Mouse (Mus musculus) stomach, postnatal 0 days (tissue): ENCODE measurements around the gene Mrpl49.

ENCODE experiments used
- CTCF ChIP-seq: IDR thresholded peaks from 2 replicates; pipeline ENCODE4 v1.5.1; 2016; ENCODE audit warnings: antibody characterized with exemption, low read depth, mild to moderate bottlenecking, moderate library complexity
- EP300 ChIP-seq: optimal IDR thresholded peaks from 2 replicates; pipeline ENCODE3; 2016; ENCODE audit warnings: antibody characterized with exemption

GRCm38 (mm10) chr19:6009137-6009536 is 48.4 kb downstream of the Mrpl49 start:
- TF ChIP-seq EP300: no peak
- no peak for TF ChIP-seq CTCF
